Mouse (Mus musculus): ENCODE data around the gene Bmp4.

Gene Bmp4

DNA sequence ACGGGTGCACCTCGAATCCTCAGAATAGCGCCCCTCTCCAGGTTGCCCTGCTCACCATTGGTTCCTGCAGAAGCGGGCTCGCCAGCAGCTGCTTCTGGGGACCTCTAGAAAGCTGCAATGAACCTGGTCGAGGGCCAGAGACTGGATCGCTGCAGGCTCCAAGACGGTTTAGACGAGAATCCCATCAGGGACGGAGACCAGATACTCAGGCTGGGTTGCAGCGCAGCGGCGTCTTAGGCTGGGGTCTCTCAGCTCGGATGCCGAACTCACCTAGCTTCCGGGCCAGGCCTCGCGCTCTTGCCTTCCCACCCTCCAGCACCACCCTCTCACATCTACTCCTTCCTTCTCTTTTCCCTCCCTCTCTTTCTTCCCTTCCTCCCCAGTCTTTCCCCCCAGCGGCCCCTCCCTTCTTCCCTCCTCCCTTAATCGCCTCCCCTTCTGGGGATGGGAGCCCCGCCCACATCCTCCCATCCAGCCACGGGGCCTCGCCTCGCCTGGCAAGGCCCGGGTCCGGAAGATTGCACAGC, at the start of gene Bmp4:
Gene Bmp4 (minus strand): TSS at position 421 of the 527 bp plus-strand sequence.
- no peak for DNase-seq

DNA sequence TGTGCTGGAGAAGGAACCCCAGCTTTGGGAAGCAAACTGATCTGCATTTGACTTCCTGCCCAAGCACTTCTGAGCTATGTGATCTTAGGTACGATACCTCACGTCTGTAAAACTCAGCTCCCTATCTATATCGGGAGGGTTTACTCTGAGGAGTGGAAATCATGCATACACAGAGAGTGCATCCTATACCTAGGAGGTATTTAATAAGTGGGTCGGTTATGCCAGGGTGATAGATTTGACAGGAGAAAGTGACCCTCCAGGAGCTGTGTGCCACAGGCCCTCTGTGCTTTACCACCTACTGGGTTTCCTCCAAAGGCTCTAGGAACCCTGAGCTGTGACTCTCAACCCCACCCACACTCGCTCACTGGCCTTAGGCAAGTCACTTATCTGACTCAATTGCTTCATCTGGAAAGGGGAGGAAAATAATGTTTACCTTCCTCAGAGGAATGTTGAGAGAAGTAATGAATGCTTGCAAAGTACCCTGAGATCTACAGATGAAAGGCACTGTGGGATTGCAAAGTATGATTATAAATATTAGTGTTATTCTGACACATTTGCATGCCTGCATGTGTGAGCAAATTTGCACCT, 49.1 kb upstream of the Bmp4 start:
- no peak for DNase-seq

DNA sequence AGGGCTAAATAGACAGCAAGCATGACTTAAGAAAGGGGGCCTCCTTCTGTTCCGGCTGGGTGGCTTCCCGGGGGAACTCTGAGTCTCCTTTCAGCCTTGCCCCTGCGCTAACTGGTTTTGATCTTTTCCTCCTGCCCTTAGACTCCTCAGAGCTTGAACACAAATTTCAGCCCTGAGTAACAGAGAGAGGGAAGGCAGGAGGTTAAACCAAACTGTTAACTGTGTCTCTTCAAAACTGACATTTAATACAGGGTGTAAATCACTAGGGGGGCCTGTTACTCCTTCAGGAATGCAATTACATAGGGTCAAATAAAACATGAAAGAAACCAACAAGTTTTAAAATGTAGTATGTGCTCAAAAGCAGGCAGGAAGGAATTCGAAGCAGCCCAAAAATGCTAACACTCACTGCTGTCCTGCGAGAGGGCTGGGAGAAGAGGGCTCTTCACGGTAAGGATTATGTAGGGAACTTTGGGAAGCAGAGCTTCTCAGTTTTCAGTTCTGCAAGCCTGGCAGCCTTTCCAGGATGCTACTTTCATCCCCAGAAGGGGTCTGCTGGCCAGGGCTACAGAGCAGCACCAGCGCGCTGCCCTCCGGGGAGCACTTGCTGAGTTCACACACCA, 46.1 kb upstream of the Bmp4 start:
- no peak for DNase-seq

DNA sequence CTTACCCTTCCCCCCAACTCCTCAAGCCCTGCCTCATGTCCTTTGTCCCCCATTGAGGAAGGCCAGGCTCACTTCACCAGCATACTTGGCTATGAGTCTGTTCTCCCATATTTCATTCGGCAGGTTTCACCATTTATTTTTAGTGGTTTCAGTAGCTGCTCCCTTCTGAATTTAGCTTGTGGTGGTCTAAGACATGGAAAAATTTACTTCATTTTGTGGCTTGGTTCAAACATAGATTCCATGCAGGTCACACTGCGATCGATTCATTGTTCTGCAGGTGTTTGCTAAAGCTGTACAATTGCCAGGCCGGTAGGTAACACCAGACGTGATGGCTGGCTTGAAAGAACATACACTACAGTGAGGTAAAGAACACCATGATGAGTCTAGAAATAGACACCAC, 39.8 kb upstream of the Bmp4 start:
- no peak for DNase-seq

DNA sequence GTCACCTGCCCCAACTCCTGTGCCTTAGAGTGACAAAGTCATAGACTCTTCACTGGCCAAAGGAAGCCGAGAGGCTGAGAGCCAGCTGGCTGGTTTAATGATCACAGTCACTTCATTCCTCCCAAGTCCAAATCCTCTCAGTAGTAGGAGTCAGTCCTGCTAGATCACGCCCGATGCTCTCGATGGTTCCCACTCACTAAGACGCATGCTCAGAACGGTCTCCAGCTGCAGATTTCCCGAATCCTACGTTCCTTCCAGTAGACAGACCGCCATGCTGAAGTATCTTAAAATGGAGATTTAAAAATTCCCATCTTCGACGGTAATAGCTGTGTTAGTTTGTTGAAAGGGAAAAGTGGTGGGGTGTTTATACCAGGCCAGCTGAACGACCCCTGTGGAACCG, 36.8 kb upstream of the Bmp4 start:
- DNase-seq = no peak

DNA sequence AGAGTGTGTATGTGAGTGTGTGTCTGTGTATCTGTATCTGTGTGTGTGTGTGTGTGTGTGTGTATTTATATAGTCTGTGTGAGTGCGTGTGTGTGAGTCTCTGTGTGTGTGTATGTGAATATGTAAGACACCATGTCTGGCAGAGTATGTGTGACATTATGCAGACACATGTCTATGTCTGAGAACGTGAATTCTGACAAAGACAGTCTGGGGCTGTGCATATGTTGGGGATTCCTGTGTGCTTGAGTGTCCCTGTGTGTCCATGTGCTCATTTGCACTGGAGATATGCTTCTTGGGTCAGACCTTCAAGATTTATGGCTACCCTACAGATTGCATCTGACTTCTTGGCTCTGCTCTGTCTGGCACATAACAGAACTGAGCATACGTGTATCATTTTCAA, 31.4 kb upstream of the Bmp4 start:
- DNase-seq = no peak

DNA sequence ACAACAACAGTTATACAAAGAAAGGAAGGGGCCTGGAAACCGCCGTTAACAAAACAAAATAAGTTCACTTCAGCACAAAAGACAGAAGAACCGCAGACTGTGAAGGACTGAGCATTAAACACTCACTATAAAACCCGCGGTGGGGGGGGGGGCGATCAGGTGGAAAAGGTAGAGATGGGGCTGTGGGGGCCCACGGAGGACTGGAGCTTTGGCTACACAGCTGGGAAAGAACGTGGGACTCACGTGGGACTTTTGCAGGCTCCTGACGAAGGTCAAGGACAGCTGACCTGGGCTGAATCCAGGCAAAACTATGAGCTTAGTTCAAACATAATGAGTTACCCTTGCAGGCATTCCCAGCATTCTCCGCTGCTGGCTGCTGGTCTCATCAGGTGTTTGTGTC, 28.8 kb upstream of the Bmp4 start:
- DNase-seq = no peak

DNA sequence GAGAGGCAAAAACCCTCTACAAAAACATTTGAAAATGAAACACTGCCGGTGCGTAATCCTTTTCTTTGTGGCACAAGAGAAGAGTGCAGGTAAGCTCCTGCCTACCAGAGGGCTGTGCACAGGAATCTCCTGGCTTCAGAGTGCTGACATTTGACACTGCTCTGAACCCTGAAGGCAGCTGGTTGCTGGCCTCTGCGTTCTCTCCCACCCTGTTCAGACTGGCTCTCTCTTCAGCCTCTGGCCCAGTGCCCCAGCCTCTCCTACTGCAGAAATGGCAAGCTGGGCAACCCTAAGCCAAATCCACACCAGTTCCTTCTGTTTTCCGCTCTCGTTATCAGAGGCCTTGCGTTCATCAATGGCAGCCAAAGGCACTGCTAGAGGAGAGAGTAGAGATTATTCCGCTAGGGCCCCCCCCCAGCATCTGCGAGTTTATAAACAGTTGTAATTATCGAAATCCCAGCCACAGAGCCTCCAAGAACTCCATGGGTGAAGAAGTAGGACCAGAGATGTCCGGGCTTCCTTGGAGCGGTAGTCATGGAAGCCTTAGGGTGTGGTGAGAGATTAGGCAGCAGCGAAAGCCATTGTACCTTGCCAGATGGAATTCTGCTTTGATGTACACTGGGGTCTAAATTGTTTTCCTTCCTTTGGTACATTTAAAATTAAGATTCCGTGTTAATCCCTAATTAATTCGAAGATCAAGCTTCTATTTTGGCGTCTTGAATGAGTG, 28.1 kb upstream of the Bmp4 start:
- no peak for DNase-seq

DNA sequence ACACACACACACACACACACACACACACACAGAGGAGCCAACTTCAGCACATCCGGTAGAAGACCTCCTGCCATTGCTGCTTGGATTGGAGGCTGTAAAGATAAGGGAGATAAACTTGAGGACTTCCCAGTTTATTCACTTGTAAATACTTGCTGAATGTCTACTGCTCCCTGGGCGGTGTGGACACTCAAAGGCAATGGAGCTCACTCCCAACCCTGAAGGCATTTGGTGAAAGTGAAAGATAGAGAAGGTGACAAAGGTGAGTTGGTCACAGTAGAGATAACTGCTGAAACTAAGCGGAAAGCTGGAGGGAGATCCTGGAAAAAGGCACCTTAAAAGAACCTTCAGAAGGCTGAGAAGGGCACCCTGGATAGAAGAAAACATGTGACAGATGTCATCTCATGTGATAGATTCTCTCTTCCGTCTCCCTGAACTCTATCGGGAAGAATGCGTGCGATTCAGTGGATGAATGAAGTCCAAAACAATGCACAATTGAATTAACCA, 22.1 kb upstream of the Bmp4 start:
- DNase-seq = no peak

DNA sequence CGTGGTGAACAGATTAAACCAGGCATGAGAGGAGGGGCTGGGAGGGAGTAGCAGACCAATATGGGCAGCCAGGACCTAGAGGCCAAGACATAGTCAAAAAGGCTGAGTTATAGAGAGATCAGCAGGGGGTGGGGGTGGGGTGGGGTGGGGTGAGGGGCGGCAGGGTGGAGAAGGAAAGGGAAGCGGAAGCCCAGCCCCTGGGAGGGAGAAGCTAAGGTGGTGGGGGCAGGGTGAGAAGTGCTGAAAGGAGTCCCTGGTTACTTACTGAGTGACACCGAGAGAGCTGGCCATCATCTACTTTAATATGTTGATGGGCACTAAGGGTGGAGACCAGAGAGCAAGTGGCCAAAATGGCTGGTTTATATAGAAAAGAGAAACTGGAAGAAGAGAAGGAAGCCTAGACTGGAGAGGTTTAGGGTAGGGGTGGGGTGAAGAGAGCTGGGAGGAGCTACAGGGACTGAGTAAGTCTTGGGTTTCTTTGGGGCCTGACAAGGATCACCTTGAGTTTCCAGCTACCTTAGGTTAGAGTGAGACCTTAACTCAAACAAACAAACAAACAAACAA, 20.2 kb upstream of the Bmp4 start:
- DNase-seq = no peak

DNA sequence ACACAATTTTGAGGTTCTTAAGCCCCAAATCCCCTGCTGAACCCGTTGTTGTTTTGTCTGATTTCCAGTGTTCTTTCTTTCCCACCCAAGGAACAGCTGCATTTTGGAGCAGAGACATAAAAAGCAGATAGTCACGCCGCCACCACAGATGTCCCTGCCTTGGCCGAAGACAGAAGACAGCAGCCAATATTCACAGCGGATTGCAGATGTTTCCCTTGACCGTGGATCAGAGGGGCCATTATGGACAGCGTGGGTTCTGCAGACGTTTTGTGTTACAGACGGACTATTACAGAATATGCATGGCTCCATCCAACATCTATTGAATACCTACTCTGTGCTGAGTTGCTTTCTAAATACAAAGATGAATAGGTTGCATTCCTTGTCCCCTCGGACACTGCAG, 18.5 kb upstream of the Bmp4 start:
- no peak for DNase-seq

DNA sequence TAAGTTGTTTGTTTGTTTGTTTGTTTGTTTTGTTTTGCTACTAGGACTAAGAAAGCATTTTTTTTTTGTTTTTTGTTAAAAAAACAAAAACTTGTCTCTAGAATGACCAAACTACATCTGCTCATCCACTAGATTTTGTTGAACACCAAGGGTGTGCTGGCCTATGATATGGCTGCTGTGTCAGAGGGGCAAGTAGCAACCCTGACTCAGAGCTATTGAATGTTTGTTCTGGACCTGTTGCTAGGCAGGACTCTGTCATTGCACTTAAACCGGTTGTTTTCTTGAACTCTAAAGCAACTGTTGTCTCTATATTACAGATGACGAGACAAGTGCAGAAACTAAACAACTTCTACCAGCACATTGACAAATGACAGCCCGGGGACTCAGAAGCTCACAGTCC, 17.9 kb upstream of the Bmp4 start:
- DNase-seq = no peak

DNA sequence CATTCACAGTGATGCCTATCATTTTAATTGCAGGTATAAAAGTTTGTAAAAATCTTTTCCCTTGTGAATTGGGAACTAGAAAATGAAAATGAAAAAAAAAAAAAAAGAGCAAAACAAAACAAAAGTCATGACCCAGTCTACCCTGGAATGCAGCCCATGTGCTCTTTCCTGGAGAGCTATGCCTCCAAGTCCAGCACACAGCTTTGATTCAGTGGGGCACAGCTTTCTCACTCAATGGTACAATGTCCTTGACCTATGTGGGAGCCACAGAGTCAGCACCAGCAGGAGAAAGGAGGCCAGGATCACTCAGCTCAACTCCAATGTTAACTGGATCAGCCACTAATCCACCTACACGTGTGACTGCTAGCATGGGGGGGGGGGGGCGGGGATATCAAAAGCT, 9.5 kb upstream of the Bmp4 start:
- DNase-seq = no peak

DNA sequence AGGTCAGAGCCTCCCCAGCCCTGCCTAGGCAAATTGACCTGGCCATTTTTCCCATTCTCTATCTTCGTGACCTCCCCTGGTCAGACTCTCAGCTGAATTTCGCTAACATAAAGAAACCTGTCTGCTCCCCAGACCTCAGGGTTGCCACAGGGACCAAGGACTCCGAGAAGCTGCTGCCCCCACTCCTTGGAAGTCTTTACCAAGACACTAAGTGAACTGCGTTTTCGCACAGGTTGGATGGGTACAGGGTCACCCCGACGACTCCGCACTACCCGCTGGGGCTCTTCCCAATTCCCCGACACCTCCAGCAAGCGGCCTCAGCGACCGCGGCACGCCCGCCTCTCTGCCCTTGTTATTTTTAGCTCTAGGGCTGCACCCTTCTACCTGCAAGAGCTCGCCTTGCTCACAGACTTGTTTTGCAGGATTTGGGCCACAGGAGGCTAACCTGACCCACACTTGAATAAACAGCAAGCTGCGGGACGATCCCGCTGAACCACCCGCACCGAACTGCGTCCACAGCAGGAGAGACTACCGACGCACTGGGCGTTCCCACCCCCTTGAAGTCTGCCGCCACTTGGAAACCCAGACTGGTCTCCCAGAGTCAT, 7.7 kb upstream of the Bmp4 start:
- no peak for DNase-seq

DNA sequence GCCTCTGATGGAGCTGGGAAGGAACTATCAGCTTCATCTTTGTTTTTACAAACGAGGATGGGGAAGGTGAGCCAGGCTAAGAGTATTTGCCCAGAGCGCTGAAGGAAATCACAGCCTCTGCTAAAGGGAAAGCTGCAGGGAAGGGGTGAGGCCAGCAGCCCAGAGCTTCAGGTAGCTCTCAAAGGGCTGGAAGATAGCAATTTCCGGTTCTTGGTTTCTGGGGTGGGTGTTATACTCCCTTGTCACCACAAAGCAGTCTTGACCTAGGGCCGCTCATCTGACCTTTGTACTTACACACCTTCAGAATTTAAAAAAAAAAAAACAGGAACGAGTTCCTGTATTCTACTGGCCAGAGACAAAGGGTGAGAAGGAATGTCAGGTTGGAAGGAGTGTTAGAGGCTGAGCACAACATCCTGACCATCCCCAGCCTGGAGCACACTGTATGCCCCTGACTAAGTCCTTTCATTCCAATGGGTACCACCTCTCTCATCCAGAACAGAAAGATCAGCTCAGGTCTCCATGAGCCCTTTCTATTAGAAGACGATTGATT, 1.2 kb upstream of the Bmp4 start:
- no peak for DNase-seq

DNA sequence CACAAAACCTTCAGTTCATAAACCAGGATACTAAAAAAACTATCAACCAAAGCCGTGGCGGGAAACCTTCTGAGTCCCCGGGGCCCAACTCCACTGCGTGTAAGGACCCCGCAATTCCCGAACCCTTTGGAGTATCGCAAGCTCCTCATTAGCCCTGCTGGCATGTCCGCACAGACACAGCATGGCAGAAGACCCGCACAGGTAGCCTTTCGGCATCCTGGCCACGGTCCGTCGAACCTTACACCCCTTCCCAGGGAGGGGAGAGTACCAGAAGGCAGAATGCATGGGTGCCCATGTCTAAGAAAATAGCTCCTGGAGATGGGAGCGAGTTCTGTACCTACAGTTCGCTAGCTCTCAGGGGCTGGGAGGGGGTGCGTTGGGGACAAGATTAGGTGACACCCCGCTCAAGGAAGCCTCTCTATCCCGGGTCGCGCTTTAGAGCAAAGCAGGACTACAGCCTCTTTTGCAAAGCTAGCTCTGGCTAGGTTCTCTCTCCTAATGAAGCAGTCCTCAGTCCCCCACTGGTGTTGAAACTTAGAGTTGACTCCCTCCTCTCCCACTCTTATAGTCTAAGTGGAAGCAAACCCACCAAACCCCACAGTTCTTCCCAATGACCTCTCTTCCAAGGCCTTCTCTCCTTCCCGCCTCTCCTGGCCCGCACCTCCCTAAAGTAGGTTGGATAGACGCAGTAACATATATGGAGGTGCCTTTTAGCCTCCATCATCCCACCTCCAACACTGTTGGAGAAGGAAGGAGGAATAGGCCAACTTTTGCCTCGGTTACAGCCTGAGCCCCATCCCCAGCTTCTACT, 826 bp downstream of the Bmp4 start:
- DNase-seq = no peak

DNA sequence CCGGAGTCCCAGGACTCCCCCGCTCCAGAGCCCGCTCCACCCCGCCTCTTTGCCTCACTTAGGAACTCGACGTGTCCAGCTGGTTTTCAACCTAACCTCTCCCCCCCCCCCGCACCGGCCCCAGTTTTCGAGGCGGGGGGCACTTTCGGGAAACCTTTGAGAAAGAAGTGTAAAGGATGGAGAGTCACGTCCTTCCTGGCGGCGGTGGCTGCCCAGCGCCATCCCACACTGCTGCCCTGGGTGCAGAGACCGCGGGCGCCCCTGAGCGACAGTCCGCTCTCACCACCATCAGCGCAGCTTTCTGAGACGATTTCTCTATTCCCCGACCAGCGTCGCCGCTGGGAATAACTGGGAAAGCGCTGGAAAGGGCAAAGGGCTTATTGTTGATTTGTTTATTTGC, 1.8 kb downstream of the Bmp4 start:
- no peak for DNase-seq

DNA sequence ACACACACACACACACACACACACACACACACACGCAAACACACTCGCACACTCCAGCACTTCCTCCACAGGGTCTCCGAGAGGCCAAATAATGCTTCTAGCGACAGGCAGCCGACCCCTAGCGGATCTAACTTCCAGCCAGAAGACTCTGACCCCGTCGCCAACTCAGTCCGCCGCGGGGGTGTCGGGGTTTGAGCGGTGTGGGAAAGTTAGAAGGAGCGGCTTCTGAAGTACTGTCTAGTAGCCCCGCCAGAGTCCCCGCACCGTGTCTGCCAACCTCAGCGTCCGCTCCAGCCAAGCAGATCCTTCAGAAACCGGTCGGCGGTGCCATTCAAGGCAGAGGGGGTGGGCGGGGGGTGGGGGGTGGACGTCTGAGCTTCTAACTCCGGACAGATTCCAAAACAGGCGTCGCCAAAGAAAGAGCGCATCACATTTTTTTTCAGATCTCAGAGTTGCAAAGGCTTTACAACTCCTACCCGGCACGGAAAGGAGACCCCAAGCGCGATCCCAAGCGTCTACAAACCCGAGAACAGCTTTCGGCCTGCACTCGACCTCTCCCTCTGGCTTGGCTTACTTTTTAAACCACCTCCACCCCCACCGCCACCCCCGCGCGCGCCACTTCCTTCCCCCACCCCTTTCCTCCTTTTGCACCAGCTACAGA, 2.5 kb downstream of the Bmp4 start:
- DNase-seq = no peak

DNA sequence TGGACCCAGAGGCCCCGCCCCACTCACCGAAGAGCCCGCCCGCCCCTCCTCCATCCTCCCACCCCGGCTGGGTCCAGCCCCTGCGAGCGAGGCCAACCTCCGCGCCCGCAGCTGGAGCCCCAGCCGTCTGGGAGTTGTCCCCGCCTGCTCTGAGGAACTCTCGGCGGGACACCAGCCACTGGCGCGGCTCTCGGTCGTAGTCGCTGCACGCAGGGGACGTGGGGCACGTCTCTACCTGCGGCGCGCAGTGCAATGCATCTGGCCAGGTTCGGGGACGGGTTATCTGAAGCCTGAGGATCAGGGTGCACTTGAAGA, 3.2 kb downstream of the Bmp4 start:
- no peak for DNase-seq

DNA sequence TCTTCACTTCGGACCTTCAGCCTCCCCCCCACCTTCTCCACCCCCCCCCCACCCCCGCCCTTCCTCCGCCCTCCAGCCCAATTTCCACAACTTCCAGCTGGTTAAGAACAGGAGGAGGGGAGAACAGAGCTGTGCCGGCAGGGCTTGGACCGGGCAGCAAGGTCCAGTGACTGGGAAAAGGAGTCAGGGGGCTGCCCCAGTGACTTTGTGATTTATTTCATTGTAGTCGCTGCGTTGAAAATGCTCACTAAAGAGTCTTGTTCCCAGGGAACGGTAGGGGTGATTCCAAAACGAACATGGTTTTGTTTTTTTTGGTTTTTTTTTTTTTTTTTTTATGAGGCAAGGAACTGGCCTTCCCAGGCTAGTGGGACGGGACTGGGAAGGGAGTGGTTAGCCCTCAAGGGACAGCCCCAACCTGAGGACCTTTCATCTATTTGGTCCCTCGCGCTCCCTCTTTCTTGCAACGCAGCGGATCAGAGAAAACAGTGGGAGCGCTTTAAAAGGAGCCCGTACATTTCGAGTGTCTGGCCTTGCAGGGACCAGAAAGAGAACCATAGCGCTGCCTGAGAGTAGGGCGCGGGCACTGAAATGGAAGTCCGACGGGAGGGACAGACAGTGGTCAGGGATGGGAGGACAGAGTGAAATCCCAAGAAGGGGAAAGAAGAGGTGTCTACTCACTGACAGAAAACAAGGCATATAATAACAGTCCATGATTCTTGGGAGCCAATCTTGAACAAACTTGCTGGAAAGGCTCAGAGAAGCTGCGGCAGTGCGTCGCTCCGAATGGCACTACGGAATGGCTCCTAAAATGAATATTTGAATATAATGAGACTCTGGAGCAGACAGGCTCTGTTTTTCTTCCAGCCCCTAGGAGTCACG, 3.8 kb downstream of the Bmp4 start:
- DNase-seq = no peak
